Mouse (Mus musculus) stomach, postnatal 0 days (tissue): ENCODE measurements at regions not wholly inside any gene's neighbourhood (a gene's known extent, or its start where the extent isn't known, plus 50 kb on each side); places are given as distances from the start of the nearest gene placed in this dataset.

ENCODE experiments used
- CTCF ChIP-seq: IDR thresholded peaks from 2 replicates; pipeline ENCODE4 v1.5.1; 2016; ENCODE audit warnings: antibody characterized with exemption, low read depth, mild to moderate bottlenecking, moderate library complexity
- EP300 ChIP-seq: optimal IDR thresholded peaks from 2 replicates; pipeline ENCODE3; 2016; ENCODE audit warnings: antibody characterized with exemption

- TF ChIP-seq CTCF, result no peak
- no peak for TF ChIP-seq EP300
Measured at GRCm38 (mm10) chr7:67430041-67430440, 57.4 kb upstream of the Mef2a start.
